Mouse (Mus musculus): ENCODE measurements around the gene Ift43. TPM values are rescaled to one million over a fixed set of nuclear protein-coding genes. Genes with fewer than 3 reads are reported as not detected.

The Ift43 gene
- total and polyA plus RNA-seq, 3 experiments, result 0.42 to 1.9 TPM; not detected in 1

- DNase-seq (ENCODE audit: low read depth, low spot score), result no peak
- no peaks in the 10 kb centered on the region for H3K36me3 ChIP-seq (ENCODE audit: control insufficient read depth in 1 of 2, insufficient read depth in 2 of 2, low read length in 2 of 2)
- H3K27me3 ChIP-seq (ENCODE audit: control insufficient read depth in 1 of 2, insufficient read depth in 2 of 2, low read length in 2 of 2), result no peaks in the 10 kb centered on the region
- H3K4me1 ChIP-seq (ENCODE audit: control insufficient read depth in 1 of 2, insufficient read depth in 2 of 2, low read length in 2 of 2), result no peaks in the 10 kb centered on the region
- TF ChIP-seq JUND (IDR thresholded peaks at IDR 0.05; ENCODE audit: low read depth, low read length), result no peak
- no peak for TF ChIP-seq GABPA (IDR thresholded peaks at IDR 0.05; ENCODE audit: low read depth, low read length)
- TF ChIP-seq NELFE (IDR thresholded peaks at IDR 0.05; ENCODE audit: low read depth, low read length), result no peak
- no peak for TF ChIP-seq ELF1 (IDR thresholded peaks at IDR 0.05; ENCODE audit: low read depth, low read length)
- no peak for TF ChIP-seq POLR2AphosphoS2 (IDR thresholded peaks at IDR 0.05; ENCODE audit: low read length)
- no peak for TF ChIP-seq CHD2 (IDR thresholded peaks at IDR 0.05; ENCODE audit: low read length)
- no peak for TF ChIP-seq ETS1 (IDR thresholded peaks at IDR 0.05; ENCODE audit: low read depth, low read length)
- no peak for TF ChIP-seq MEF2A (IDR thresholded peaks at IDR 0.05; ENCODE audit: extremely low read depth, insufficient replicate concordance, low read depth, low read length, poor library complexity, severe bottlenecking)
- TF ChIP-seq MXI1 (IDR thresholded peaks at IDR 0.05; ENCODE audit: low read depth, low read length), result no peak
- TF ChIP-seq SIN3A (IDR thresholded peaks at IDR 0.05; ENCODE audit: low read length), result no peak
- TF ChIP-seq SMC3 (IDR thresholded peaks at IDR 0.05; ENCODE audit: low read depth, low read length), result no peak
- no peak for TF ChIP-seq CTCF (IDR thresholded peaks at IDR 0.05 in 2 of 3, conservative IDR thresholded peaks at IDR 0.05 in 1 of 3; ENCODE audit: control insufficient read depth in 1 of 3, insufficient read depth in 1 of 3, low read depth in 2 of 3, low read length in 3 of 3, poor library complexity in 1 of 3, severe bottlenecking in 1 of 3)
- TF ChIP-seq ZNF384 (IDR thresholded peaks at IDR 0.05; ENCODE audit: low read depth, low read length), result no peak
- TF ChIP-seq MAX (IDR thresholded peaks at IDR 0.05; ENCODE audit: low read length), result no peak
- TF ChIP-seq GATA1 (IDR thresholded peaks at IDR 0.05; ENCODE audit: low read depth, low read length), result no peak
- no peaks in the 10 kb centered on the region for H3K79me2 ChIP-seq (ENCODE audit: control insufficient read depth, insufficient read depth, low read length, poor library complexity)
- H3K4me3 ChIP-seq (ENCODE audit: control insufficient read depth in 1 of 2, insufficient read depth in 1 of 2, low read depth in 2 of 2, low read length in 2 of 2), result no peak overlapping the region
- H3K9ac ChIP-seq (ENCODE audit: control insufficient read depth, low read depth, low read length, poor library complexity, severe bottlenecking), result no peak overlapping the region
- no peaks in the 10 kb centered on the region for H3K9me3 ChIP-seq (replicated peaks; ENCODE audit: insufficient read depth, low read length)
- H3K27ac ChIP-seq (ENCODE audit: control insufficient read depth, low read depth, low read length), result no peak overlapping the region
Observed at GRCm38 (mm10) chr12:86105546-86105945, 23.2 kb downstream of the Ift43 start.

DNA sequence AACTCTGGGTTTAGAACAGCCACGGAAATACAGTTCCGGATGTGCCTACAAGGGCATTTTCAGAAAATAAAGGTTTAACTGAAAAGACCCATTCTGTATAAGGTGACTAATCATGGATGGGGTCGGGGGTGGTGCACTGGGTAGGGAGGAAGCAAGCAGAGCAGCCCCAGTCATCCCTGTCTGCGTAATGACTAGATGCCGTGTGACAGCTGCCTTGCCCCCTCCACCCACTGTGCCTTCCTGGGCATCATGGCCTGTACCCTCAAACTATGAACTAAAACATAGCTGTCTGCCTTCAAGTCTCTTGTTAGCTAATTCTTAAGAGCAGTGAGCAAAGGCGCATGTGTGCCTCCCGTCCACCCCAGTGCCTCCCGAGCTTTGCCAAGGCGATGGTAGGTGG, 23.7 kb downstream of the Ift43 start:
- Histone ChIP-seq H3K79me2 (ENCODE audit: control insufficient read depth, insufficient read depth, low read length, poor library complexity) (no peaks in the 10 kb centered on the region), H3K4me3 (ENCODE audit: control insufficient read depth in 1 of 2, insufficient read depth in 1 of 2, low read depth in 2 of 2, low read length in 2 of 2) (no peak overlapping the region), H3K4me1 (ENCODE audit: control insufficient read depth in 1 of 2, insufficient read depth in 2 of 2, low read length in 2 of 2) (no peaks in the 10 kb centered on the region), H3K9me3 (replicated peaks; ENCODE audit: insufficient read depth, low read length) (no peaks in the 10 kb centered on the region), H3K36me3 (ENCODE audit: control insufficient read depth in 1 of 2, insufficient read depth in 2 of 2, low read length in 2 of 2) (no peaks in the 10 kb centered on the region), H3K27me3 (ENCODE audit: control insufficient read depth in 1 of 2, insufficient read depth in 2 of 2, low read length in 2 of 2) (no peaks in the 10 kb centered on the region), H3K9ac (ENCODE audit: control insufficient read depth, low read depth, low read length, poor library complexity, severe bottlenecking) (no peak overlapping the region), H3K27ac (ENCODE audit: control insufficient read depth, low read depth, low read length) (no peak overlapping the region)
- no peak for TF ChIP-seq EP300 (IDR thresholded peaks at IDR 0.05; ENCODE audit: low read depth in 1 of 2, low read length in 2 of 2)
- TF ChIP-seq KAT2A (conservative IDR thresholded peaks at IDR 0.05; ENCODE audit: low read depth, low read length), result no peak
- no peak for TF ChIP-seq NELFE (IDR thresholded peaks at IDR 0.05; ENCODE audit: low read depth, low read length)
- TF ChIP-seq MAX (IDR thresholded peaks at IDR 0.05; ENCODE audit: low read length), result no peak
- no peak for TF ChIP-seq CHD1 (IDR thresholded peaks at IDR 0.05; ENCODE audit: low read depth, low read length)
- no peak for TF ChIP-seq ZKSCAN1 (IDR thresholded peaks at IDR 0.05; ENCODE audit: low read depth, low read length)
- DNase-seq (ENCODE audit: low read depth, low spot score), result no peak

All from MEL (cell line).